Mouse (Mus musculus) left cerebral cortex, postnatal 10 days (tissue): Measurements from ENCODE around the gene Slc17a8. TPM values are rescaled to one million over a fixed set of nuclear protein-coding genes. Genes with fewer than 3 reads are reported as not detected.

ENCODE experiments used
- DNase-seq, 2 experiments: peaks; one replicate each; pipeline ENCODE4 v3.0.0; 2021 to 2022; ENCODE audit warnings: low spot score in 2 of 2, mixed read lengths in 1 of 2; ENCODE audit errors: extremely low spot score in 1 of 2
- intact Hi-C: fragments of 180-260 bp; cut with DNase I; formaldehyde crosslinking; loops from one replicate; pipeline ENCODE4 v1.15.1; 2025
- total RNA-seq, 2 experiments: library from RNA; stranded (reverse); gene quantifications; 2 replicates each; pipeline ENCODE4 v1.2.3; 2021

Gene Slc17a8
- total RNA-seq, 2 experiments from 2014 or later, result 5.8 to 8.9 TPM

DNA sequence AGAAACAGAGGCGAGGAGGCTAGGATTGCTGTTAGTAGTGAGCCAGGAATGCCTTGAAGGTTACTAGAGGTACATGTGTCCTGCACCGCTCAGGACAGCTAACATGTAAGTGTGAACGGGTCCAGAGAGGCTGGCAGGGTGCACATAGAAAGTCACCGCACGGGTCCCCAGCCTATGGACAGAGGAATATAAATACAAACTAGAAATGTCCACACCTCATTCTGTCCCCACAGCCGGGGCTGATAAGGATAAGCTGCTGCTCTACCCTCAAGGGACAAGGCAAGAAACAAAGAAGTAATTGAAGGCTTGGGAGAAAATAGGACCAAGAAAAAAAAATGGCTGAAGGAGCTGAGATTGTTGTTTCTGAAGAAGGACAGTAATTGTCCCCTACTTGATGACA is 77.2 kb downstream of the Slc17a8 start:
- DNase-seq, result no peak
- intact Hi-C loops, result no loop called here

DNA sequence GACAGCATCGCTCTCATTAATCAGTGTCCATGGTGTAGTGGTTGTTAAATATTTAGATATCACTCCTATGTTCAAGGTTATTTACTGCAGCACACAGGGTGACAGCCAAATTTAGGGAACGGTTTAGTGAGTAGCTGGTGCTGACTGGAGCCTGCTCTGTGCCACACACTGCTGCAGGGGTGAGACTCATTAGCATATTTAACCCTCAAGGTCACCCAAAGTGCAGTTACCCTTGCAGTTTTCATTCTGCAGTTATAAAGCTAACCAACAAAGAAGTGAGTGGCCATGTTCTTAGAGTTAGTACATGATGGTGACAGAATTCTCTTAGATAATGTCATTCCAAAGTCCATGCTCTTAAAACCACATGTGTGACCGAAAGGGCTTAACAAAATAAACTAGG is 78.7 kb downstream of the Slc17a8 start:
- intact Hi-C loops, result no loop called here
- no peak for DNase-seq

- intact Hi-C loops, result no loop called here
- DNase-seq, result peak in 1 of 2 experiments; percentile 40
These were observed 87.9 kb downstream of the Slc17a8 start, which contains the start of gene Nr1h4 for GRCm38 (mm10) chr10:89532929-89533727. Gene Nr1h4, minus strand, starts transcription at chr10:89533585.

- DNase-seq, result no peak
- intact Hi-C loops, result no loop called here
These were observed 88.6 kb downstream of the Slc17a8 start for GRCm38 (mm10) chr10:89532451-89532850.

GRCm38 (mm10) chr10:89531976-89532375 is 89.1 kb downstream of the Slc17a8 start:
- intact Hi-C loops, result no loop called here
- DNase-seq, result no peak

GRCm38 (mm10) chr10:89531194-89531634 is 89.8 kb downstream of the Slc17a8 start:
- intact Hi-C loops, result no loop called here
- DNase-seq, result no peak

- intact Hi-C loops, result no loop called here
- DNase-seq, result no peak
These were observed 94.0 kb downstream of the Slc17a8 start for GRCm38 (mm10) chr10:89527054-89527453.

GRCm38 (mm10) chr10:89525823-89526222 is 95.2 kb downstream of the Slc17a8 start:
- intact Hi-C loops, result no loop called here

More at GRCm38 (mm10) chr10:89525823-89526222, 95.2 kb downstream of the Slc17a8 start:
- no peak for DNase-seq

Other genes starting within 250 kb of the Slc17a8 start
- 1 to 10 TPM; 3.4 to 5.0 TPM for gene Gas2l3, start 177.3 kb downstream of the Slc17a8 start, total RNA-seq
- under 1 TPM; 0.17 to 0.34 TPM for gene Nr1h4, start 87.7 kb downstream of the Slc17a8 start, total RNA-seq
- gene Scyl2, start 65.0 kb upstream of the Slc17a8 start, total RNA-seq, result 10 to 100 TPM; 30.2 to 32.5 TPM
- gene Actr6, start 111.0 kb upstream of the Slc17a8 start, total RNA-seq, result 10 to 100 TPM; 24.3 to 26.9 TPM
- 10 to 100 TPM; 75.0 to 78.5 TPM for gene Uhrf1bp1l, start 123.7 kb upstream of the Slc17a8 start, total RNA-seq